Mouse (Mus musculus): ENCODE results near the gene Zbp1.

GRCm38 (mm10) chr2:173244108-173244507 lies 25.4 kb upstream of the Zbp1 start:
- TF ChIP-seq CTCF (IDR thresholded peaks at IDR 0.05; ENCODE audit: borderline replicate concordance, insufficient read depth, low read depth, low read length) (no peak), POLR2A (IDR thresholded peaks at IDR 0.05; ENCODE audit: borderline replicate concordance, insufficient read depth, low read length) (no peak)

Measured in cerebellum, adult 2 months (tissue).